Mouse (Mus musculus) erythroblast, embryonic 14.5 days (primary cell): ENCODE measurements around the gene St6galnac3.

Experiments used
- GATA1 ChIP-seq: IDR thresholded peaks from 2 replicates; pipeline ENCODE4 v1.6.1; 2012; ENCODE audit warnings: low read length, inconsistent platforms, mixed read lengths
- TAL1 ChIP-seq: IDR thresholded peaks from 3 replicates; pipeline ENCODE4 v1.6.1; 2012; ENCODE audit warnings: low read length, inconsistent platforms, mixed read lengths

- no peak for TF ChIP-seq GATA1
- no peak for TF ChIP-seq TAL1
Measured at GRCm38 (mm10) chr3:153715646-153716045, 9.3 kb downstream of the St6galnac3 start.
